Mouse (Mus musculus): ENCODE data around the gene Kiz.
A peak's percentile ranks its signal among the peaks of the same experiment; 100 is the strongest.

The Kiz gene

DNA sequence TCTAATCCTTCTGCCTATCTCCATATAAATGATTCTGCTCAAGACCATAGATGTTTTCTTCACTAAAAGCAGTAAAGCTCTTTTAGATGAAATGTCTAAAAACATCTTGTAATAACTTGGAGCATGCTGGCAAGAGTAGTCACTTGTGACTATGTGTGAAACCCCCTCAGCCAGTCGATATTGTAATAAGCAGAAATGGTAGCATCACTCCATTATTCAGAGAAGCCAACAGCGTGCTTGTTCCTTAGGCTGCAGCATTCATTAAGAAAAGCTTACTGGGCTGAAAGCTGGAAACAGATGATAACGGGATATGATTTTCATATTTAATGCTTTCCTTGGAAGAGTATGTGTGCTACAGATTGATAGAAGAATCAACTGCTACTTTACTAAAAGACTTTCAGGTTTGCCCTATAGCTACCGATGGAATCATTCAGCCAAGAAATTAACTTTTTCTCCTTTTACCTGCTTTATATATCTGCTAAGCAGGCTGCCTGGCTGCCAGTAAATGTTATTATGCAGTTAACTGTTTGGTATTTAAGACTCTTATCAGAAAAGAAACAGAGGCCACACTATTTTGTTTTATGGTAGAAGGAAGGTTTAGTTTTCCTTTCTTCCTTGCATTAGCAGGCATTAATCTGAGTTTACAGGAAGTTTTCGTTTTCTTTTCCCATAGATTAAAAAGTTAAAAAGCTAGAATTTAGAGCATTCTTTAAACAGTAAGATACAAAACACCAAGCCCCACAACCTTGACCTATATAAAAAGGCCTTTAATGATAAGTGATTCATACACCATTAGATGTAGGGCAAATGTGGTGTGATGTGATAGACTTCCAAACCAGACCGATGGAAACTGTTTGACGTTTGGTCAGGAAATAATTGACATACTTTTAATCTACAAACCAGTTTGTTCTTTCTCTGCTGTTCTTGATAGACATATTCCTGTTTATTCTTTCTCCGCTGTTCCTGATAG lies 15.9 kb downstream of the Kiz start:
- DNase-seq, result no peak

DNA sequence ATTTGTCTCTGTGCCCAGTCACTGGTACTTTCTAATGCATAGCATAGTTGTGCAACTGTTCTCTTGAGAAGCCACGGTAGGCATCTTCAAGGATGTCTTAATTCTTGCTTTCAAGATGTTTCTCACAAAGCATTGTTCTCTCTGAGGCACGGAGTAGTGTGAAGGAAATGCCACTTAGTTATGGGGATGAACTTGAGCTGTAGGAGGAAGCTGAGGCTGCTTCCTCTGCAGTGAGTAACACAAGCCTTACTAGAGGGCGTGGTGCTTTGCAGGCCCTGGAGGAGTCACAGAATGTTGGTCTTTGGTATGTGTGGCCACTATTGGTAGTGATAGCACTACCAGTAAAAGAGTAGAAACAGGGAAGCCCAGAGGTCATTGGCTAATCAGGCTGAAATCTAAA lies 17.0 kb downstream of the Kiz start:
- DNase-seq, result no peak

DNA sequence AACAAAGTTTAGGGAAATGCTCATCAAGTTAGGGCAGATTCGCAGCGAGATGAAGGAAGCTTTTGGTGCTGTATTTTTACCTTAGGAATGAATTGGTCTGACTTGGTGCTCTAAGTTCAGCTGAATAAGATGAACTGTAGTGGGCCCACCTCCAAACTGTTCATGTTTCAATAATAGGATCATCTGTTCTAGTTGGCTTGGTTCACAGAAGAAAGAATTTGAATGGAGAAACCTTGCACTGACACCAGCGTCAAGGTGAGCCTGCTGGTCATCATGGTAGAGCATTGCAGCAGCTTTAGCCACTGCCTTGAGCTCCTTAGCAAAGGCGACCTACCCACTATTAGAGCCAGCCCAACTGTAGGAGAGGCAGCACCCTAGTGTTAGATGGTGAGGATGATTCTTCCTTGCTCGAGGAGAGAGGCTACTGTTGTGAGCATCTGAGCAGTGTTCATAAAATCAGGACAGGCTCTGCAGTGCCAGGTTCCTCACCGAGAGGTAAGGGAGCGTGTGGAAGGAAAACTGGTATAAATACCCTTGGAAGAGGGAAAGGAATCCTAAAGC lies 18.3 kb downstream of the Kiz start:
- no peak for DNase-seq

DNA sequence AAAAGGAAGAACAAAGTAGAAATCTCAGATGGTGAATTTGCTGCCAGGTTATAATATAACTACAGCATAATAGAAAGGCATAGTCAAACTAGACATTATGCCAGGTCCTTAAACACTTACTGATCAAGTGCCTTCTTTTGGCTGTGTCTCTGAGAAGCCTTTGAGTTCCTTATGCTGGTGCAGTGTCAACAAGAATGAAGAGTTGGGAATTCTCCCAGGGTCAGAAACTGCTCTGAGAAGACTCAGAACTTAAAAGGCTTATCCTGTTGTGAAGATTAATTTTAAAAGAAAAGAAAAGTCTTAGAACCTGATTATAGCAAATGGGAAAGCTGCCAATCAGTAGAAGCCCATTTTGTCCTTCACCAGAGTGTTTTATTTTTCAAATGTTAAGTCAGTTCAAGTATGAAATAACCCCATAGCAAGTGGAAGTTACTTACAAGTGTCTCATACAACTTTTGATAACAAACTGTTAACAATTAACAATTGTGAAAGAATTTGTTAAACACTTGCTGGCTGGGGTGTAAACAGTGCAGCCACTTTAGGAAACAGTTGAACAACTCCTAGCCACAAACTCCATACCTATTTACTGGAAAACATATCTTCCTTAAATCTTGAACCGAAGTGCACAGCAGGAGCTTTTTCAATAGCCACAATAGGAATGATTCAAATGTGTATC lies 21.9 kb downstream of the Kiz start:
- no peak for DNase-seq

DNA sequence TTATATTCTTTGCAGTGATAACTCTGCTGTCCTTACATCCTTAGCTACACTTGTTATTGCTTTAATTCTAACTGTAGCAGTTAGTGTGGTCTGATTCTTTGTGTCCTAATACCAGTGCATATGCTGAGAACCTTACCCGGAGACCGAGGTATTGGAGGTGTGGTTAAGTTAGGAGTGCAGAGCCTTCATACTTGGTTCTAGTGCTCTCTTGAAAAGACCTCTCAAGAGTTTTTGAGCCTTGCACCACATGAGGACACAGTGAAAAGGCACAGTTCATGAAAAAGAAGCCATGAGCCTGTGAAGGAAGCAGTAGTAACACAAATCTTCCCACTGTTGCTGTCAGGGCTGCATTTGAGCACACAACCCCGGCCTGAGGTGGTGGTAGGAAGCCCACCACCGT lies 26.0 kb downstream of the Kiz start:
- DNase-seq, result no peak

DNA sequence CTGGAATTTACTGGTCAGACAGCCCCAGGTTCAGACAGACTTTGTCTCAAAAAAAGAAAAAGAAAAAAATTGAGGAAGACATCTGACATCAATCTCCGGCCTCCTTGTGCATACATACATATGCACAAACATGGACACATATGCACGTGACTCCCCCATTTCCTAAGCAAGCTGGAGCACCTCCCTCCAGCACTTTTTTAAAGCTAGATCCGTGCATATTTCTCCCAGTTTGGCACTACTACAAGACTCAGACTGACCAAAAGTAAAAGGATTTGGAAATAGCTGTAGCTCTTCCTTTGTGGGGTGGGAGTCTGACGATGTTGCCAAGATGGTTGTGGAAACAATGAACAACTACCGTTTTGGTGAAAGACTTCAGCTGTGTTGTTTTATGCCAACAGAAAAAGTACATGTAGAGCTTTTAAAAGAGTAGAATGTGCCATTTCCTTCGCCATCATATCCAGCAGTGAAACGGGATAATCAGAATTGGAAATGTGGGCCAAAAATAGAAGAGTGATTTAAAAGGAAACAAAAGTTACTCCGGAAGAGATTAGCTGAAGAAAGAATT lies 28.7 kb downstream of the Kiz start:
- no peak for DNase-seq

DNA sequence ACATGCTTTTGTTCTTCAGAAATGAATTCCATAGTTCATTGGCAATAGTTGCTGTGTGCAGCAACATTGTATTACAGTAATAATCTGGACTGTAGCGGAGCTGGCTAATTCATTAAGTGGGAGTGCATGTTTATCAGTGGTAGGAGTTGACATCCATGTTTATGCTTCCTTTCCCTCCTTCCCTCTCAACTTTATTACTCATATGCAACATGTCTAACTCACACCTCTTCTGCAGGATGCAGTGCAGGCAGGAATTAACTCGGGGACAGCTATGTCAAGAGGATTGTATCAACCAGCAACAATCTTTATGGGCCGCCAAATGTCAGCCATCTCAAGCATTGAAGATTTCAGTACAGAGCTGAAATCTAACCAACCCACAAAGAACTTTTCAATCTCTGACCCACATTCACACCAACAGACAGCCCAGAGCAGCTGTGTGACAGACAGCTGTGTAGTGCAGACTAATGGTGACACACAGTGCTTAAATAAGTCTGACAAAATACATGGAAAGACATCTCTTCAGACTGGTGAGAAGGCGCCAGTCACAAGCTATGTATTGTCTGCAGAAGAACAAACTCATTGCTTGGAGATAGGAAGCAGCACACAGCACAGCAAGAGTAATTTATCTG lies 33.2 kb downstream of the Kiz start:
- no peak for DNase-seq

DNA sequence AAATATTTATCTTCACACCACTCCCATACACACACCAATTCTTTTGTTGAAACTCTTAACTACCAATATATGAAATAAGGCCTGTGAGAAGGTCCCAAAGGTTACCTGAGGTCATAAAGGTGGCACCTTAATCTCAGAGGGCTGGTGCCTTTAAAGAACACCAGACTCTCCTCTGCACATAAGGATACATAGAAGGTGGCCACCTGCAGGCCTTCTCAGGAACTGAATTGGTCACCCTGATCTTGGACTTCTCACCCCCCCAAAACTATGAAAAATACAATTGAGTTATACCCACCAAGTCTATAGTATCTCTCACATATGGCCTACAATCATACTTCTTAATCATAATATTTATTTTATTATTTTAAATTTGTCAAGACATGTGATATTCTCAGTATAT lies 43.3 kb downstream of the Kiz start:
- peak; percentile 27 for DNase-seq

DNA sequence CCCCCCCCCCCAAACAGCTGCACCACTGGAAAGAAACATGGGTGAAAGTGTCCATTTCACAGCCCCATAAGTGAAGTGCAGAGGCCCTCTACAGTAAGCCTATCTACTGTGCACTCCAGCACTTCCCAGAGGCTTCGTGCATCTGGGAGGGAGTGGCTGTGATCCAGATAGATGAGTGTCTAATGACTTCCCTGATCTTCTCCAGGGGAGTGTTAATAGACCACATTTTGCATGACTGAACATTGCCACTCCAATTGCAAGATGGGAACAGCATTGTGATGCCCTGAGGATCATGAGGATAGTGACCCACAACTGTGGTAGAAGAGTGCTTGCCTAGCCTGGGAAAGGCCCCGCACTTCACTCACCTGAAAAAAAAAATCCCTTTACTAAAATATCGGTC lies 60.4 kb downstream of the Kiz start:
- no peak for DNase-seq

DNA sequence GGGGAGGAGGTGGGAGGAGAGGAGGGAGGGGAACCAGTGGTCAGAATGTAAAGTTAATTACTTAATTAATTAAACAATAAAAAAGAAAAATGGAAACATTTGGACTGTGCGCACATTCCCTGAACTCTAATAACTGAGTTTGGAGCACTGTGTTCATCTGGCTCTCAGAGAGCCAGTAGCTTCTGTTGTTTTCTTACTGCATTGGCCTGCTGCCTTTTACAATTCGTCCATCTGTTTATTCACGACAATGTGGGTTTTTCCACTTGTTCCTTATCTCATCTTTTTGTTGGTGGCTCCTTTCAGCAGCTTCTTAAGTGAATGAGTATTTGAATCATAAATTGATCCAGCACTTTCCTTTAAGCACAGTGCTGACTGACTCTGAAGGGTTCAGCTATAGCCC lies 62.1 kb downstream of the Kiz start:
- no peak for DNase-seq

DNA sequence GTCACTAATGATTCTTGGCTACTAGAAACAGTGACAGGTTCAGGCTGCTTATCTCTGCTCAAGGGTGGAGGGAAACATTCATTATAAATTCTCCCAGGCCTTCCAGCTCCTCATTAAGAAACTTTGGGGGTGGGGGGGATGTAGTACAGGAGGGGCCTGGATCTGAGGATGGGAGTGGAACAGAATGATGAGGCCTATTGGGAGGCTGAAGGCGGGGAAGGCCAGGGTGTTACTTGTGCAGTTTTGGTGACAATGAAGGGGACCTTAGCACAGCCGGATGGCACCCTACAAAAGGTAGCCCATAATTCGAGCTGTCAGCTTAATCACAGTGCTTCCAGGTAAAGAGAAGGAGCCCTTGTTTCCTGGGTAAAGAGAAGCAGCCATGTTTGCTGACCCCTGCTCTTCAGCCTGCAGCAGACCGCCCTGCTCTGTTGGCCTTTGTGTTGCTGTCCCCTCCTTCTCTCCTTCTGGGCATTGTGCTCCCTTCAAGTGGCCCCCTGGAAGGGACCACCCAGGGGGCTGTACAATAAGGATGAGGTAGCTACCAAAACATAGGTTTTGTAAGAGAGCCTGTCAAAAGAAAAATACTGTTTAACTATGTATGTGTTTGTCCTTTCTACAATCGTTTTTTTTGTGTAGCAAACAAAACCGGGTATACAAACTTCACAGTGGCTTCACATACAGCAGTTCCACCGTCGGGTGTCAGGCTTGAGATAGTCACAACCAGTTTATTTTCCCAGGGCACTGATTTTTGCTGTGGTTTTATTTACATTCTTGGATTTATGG lies 64.9 kb downstream of the Kiz start:
- DNase-seq, result no peak

DNA sequence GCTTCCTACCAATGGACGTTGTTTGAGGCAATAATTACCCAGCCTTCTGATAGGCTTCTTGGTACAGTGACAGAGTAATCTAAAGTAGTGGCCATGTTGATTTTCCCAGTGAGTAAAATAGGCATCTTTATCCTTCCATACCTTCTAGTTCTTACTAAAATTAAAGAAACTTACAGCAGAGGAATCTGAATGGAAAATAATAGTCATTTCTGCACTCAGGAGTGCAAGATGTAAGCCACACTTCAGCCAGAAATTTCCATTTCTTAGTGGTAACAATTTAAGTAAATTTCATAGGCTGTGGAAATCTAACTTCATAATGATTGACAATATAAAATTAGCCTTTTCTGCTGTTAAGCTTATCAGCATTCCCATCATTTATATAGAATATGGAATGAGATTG lies 69.6 kb downstream of the Kiz start:
- no peak for DNase-seq

DNA sequence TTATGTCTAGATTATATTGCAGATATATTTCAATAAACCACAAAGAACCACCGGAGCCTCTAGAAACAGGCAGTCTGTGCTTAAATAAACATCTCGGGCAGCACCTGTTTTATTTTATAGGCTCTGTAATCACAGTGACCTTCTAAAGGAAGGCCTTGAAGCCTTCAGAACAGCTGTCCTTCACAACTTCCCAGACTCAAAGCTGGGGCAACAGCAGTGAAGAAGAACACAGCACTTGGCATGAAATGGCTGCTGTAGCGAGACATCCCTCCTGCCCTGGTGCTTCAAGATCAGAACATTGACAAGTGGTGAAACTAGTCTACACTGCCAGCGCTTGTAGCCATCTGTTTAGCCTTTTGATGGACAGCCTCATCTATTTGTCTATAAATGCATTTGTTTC lies 70.2 kb downstream of the Kiz start:
- no peak for DNase-seq

DNA sequence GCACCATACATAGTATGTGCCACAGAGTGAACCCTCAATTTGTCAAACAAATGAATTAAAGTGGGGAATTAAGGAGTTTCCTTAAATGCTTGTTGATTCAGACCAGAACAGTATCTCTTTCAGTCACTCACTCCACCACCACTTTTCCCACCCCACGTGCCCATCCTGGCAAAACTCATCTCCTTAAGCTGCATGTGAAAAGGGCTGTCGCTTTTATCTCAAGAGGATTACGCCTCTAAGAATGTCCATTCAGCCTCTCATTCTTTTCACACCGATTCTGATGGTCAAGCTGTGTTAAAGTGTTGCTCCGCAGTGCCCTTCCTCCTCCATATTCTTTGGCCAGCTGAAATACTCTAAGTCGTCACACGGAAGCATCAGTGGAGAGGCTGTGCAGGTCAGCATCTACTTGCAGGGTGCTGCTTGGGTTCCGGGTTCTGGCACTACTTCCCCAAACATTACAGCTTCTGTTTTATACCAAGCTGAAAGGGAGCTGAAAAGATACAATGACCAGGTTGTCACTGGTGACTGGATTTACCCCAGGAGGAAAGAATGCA lies 92.6 kb downstream of the Kiz start:
- DNase-seq, result no peak

DNA sequence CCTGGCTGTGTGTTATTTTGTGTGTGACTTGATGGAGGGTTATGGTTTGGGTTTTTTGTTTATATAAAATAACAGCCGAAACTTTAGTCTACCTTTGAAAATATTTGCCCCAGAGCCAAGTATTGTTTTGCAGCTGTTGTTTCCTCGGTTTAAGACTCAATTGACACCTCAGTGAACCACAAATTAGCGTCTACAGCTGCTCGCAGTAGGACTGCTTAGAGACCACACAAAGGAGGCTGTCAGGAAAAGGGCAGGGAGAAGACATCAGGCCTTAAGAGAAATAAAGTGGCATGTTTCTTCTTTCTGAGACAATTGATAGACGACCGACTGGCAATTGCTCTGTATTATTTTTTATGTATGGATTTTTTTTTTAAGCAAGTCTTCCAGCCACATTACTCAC lies 100.7 kb downstream of the Kiz start:
- DNase-seq, result no peak

DNA sequence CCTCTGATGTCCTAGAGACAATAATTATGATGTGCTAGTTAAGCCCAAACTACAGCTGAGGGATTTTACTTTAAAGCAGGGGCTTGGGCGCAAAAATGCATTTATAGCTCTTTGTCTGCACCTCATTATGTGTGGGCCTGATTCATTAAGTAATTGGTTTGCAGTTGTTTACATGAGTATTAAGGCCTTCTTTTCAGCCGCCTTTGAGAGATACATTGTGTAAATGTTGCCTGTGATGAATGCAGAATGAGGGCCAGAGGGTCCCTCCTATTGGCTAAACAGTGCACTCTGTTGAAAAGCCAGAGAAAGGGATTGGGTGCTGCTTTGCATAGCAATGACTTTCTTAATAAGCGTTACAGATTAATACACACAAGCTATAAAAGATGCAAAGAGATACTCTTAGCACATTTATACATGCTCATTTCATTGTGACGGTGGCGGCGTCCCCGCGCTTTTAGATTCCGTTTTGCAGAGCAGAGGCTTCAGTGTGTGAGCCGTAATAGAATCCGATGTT lies 102.8 kb downstream of the Kiz start:
- no peak for DNase-seq

DNA sequence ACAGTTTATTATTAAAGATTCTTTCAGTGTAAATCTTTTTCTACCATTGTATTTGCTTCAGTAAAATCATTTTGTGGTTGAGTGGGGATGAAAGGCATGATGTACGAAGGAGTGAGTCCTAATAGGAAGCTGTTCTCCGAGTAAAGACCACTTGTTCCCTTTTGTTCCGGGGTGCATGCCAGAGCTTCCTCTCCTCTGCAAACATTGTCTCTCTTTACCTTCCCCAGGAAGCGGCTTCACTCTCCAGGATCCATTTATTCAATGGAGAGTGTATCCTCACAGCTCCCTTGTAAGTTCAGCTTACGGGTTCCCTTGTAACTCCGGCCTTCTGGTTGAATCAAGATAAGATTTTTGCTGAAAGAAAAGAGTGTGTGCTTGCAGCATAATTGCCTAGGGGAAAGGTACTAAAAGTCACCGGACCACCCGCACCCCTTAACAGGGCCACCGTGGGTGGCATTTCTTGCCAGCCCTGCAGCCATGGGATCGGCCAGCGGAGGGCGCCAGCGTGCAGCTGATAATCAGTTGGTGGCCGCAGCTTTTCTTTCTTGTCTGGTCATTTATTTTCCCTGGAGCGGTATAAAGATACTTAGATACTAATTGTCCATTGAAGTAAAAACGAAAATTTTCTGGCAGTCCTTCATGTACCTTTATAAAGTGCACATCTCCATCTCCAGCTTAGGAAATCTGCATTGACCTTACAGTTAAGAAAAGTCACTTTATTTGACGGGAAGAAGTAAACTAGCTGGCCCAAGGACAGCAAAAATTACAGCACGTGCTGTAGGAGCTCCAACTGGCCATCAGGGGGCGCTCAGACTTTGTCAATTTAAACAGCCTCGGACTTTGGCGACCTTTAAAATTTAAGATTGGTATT lies 103.5 kb downstream of the Kiz start:
- peak; percentile 85 for DNase-seq

DNA sequence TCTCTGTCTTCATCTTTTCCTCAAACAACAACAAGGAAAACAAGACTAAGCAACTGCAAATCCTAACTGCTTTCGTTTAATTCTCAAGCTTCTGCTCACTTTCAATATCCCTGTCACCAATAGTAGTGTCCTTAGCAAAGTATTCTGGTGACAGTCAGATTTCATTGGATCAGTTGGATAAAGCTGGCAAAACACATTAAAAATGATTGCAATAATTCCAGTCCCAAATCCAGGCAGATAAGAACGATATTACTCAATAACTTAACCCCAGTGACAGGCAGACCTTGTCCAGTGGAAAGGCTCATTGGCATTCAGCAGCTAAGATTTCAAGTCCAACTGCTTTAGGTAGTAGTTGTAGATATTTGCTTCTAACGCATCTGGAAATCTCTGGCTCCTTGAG lies 119.4 kb downstream of the Kiz start:
- no peak for DNase-seq

DNA sequence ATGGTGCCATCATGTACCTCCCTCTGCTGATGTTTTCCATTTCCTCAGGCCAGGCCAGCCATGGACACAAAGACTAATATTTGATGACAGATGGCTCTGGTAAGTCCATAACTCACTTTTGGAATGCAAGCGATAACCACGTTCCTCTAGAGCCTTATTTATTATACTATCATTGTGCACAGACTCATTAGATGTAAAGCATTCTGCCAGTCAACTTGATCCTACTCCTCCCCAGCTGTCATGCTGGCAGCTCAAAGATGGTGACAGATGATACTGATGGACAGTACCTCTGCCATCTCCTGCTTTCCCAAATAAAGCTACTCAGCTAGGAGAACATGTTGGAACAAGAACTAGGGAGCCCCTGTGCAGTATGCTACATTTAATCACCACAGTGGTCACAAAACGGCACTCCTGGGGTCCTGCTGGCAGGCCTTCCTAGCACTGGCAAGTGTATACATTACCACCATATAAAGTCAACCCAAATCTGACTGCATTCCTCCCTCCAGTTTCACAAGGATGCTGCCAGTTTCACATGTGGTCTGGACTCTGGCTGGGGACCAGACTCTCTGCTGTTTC lies 119.9 kb downstream of the Kiz start:
- DNase-seq, result no peak

DNA sequence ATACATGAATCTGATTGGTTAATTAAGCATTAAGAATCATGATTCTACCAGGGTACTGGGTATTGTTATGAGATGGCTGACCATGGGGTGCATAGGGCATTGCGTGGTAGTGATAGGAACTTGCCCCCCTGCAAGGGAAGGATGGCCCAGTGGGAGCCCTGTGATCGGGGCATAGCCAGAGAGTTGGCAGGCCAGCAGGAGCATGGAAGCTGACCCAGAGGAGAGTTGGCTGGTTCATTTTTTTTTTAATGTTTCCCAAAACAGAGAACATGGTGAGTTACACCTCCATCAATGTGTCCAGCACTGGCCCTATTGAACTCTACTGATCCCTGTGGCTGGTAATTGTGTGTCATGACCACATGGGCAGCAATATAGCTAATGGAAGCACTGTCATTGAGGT lies 127.1 kb downstream of the Kiz start:
- no peak for DNase-seq

DNA sequence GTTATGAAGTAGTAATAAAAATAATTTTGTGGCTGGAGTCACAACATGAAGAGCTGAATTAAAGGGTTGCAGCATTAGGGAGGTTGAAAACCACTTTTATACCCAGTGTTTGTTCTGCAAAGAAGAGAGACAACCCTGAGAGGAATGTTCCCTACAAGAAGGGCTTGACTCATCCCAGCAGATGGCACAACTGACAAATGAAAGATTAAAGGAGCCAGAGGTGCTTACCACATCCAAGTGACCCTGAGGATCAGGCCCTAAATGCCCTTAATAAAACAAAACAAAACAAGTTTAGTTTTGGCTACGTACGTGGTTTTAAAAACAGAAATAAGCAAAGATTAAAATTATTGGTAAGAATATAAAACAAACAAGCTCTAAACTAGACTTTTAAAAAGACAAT lies 129.2 kb downstream of the Kiz start:
- DNase-seq, result no peak
